Mouse (Mus musculus) liver, adult 2 months (tissue): ENCODE measurements around the gene Fut2. TPM values are rescaled to one million over a fixed set of nuclear protein-coding genes. Genes with fewer than 3 reads are reported as not detected.

ENCODE experiments used
- DNase-seq: peaks from one replicate; pipeline ENCODE4 v3.0.0-alpha.2; 2011; ENCODE audit warnings: low read depth, low spot score; ENCODE audit errors: extremely low read depth
- H3K27ac ChIP-seq: fragments of 200-500 bp; replicated peaks from 2 replicates; pipeline ENCODE4 v1.5.1; 2012; ENCODE audit warnings: low read depth, mild to moderate bottlenecking, control low read depth, inconsistent platforms, low read length; ENCODE audit not compliant: insufficient read depth
- H3K27me3 ChIP-seq: fragments of 200-500 bp; 2 replicates; pipeline ENCODE4 v1.6.1; 2012; ENCODE audit warnings: mild to moderate bottlenecking, moderate library complexity, low read length, inconsistent platforms; ENCODE audit not compliant: control insufficient read depth, insufficient read depth
- H3K36me3 ChIP-seq: fragments of 200-500 bp; 2 replicates; pipeline ENCODE4 v1.6.1; 2012; ENCODE audit warnings: low read length, inconsistent platforms; ENCODE audit not compliant: control insufficient read depth, insufficient read depth
- H3K4me1 ChIP-seq: fragments of 200-500 bp; 2 replicates; pipeline ENCODE4 v1.6.1; 2011; ENCODE audit warnings: low read length; ENCODE audit not compliant: control insufficient read depth, insufficient read depth
- H3K4me3 ChIP-seq: fragments of 200-500 bp; 2 replicates; pipeline ENCODE4 v1.5.1; 2011; ENCODE audit warnings: low read depth, mild to moderate bottlenecking, control low read depth, low read length, moderate library complexity; ENCODE audit not compliant: insufficient read depth
- H3K79me2 ChIP-seq: fragments of 200-500 bp; 2 replicates; pipeline ENCODE4 v1.6.1; 2012; ENCODE audit warnings: inconsistent platforms, mild to moderate bottlenecking, low read length, moderate library complexity; ENCODE audit not compliant: control insufficient read depth, insufficient read depth
- H3K9ac ChIP-seq: fragments of 200-500 bp; 2 replicates; pipeline ENCODE4 v1.6.1; 2012; ENCODE audit warnings: low read depth, mild to moderate bottlenecking, control low read depth, inconsistent platforms, low read length
- CTCF ChIP-seq: fragments of 200-500 bp; IDR thresholded peaks from 2 replicates; pipeline ENCODE4 v1.5.1; 2011; ENCODE audit warnings: low read depth, low read length, control low read depth
- POLR2A ChIP-seq: fragments of 200-500 bp; IDR thresholded peaks from 2 replicates; pipeline ENCODE4 v1.6.1; 2011; ENCODE audit warnings: low read length, control low read depth; ENCODE audit not compliant: insufficient read depth; ENCODE audit errors: extremely low read depth
- WGBS: fragments of 180-500 bp; shearing (Covaris S2); methylation state at CpG from one replicate; pipeline ENCODE4 v1.1.7; 2018; 5-methylcytosine and 5-hydroxymethylcytosine counted together
- polyA plus RNA-seq: library from polyadenylated mRNA; depleted of rRNA; stranded (reverse); fragments of >200 nt; gene quantifications from 2 replicates; pipeline ENCODE4 v1.2.3, GENCODE M21; 2012
- total RNA-seq: library from RNA; depleted of rRNA; stranded (reverse); fragments of >200 nt; gene quantifications from 2 replicates; pipeline ENCODE4 v1.2.3, GENCODE M21; 2014

Fut2 gene
- total and polyA plus RNA-seq, 2 experiments, result 0.05 to 0.18 TPM

DNA sequence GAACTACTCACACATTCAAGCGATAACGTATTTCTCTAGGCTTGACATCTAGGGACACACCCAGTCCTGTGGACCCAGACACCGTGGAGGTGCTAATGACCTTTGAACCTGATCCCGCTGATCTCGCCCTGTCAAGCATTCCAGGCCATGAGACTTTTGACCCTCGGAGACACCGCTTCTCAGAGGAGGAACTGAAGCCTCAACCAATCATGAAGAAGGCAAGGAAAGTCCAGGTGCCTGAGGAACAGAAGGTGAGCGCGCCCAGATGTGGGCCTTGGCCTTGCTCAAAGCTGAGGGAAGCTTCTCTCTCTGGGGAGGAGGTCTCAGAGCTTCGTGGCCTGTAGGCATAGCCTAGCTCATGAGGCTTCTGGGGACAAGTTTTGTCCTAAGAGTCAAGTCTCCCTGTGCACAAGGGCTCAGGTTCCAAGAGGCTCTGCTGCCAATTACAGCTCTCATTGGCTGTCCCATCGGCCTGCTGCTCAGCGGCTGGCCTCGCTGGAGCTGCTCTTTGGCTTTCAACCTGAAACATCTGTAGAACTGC is 42.1 kb upstream of the Fut2 start:
- peak overlapping the region; percentile 31 for H3K4me3 ChIP-seq
- no peaks in the 10 kb centered on the region; the same call in 1 of the 2 replicates for H3K79me2 ChIP-seq
- peaks cover 35% of the 10 kb centered on the region for H3K4me1 ChIP-seq
- 7% methylated on average over 13 of the region's 13 CpGs for whole genome bisulfite sequencing
- peak overlapping the region; percentile 78 for H3K27ac ChIP-seq
- peak; percentile 94 for DNase-seq
- H3K9ac ChIP-seq, result peak overlapping the region; percentile 41
- no peak for TF ChIP-seq CTCF
- TF ChIP-seq POLR2A, result peak; percentile 24; the same call in 1 of the 2 replicates
- H3K36me3 ChIP-seq, result peaks cover 11% of the 10 kb centered on the region
- no peaks in the 10 kb centered on the region for H3K27me3 ChIP-seq

DNA sequence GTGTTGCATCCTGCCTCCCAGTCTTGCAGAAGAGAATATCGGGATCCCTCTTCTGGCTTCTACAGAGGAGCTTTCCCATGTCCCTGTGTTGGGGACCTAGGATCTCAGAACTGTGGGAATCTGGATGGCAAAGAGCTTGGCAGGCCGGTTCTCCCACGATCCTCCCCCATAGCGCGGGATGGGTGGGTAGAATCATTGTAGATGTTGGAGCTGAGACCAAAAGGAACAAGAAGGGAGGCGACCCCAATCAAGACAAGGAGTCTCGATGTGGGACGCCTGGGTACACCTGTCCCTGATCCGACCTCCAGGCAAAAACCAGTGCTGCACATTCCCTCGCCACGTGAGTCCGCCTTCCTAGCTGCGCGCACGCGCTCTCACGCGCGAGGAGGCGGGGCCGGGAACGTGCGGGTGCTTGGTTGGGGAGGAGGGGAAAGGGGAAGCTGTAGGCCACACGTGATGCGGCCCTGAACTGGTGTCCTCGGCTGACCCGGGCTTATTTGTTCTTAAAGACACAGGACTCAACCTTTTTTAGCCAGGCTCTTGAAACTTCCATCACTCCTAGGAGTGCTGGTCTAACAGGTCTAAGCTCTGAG is 41.3 kb upstream of the Fut2 start:
- H3K27me3 ChIP-seq, result no peaks in the 10 kb centered on the region
- no peaks in the 10 kb centered on the region; the same call in 1 of the 2 replicates for H3K79me2 ChIP-seq
- TF ChIP-seq POLR2A (peak; percentile 64), CTCF (no peak)
- peaks cover 11% of the 10 kb centered on the region for H3K36me3 ChIP-seq
- under 1% methylated on average over 27 of the region's 27 CpGs for WGBS
- peak overlapping the region; percentile 99 for H3K27ac ChIP-seq
- peak overlapping the region; percentile 81 for H3K4me3 ChIP-seq
- DNase-seq, result peak; percentile 91
- peaks cover 27% of the 10 kb centered on the region for H3K4me1 ChIP-seq
- peak overlapping the region; percentile 73 for H3K9ac ChIP-seq

DNA sequence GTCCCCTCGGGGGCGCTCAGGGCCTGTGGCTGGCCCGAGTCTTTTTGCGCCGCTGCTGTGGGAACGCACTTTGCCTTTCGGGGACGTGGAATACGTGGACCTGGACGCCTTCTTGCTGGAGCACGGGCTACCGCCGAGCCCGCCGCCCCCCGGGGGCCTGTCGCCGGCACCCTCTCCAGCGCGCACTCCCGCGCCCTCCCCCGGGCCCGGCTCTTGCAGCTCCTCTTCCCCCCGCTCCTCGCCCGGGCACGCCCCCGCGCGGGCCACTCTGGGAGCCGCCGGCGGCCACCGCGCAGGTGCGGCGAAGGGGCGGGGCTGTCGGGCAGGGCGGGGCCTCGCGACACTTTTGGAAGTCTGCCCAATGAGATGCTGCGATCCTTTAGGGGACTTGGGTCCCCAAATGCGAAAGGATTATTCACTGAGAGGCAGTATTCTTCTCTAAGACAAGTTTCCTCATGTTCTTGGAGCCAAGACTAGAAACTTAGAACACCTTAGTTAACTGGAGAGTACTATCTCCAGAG is 40.6 kb upstream of the Fut2 start:
- 1% methylated on average over 45 of the region's 45 CpGs for WGBS
- H3K4me1 ChIP-seq, result peaks cover 22% of the 10 kb centered on the region

DNA sequence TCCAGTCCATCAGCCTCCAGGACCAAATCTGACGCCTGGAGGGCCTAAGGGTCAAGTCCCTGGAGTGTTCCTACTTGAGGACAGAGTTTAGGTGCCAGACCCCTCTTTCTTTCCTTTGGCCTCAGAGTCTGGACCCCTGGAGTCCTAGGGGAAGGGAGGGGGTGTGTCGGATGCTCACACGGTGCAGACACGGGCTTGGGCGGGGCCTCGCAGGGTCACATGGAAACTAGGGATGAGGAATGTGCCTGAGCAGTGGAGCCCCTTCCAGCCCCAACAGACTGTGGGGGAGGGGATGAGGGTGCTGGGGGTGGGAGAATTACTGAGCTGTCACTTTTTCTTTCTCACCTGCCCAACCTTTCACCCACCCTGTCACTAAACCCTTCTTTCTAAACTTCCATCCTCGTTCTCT is 39.7 kb upstream of the Fut2 start:
- Histone ChIP-seq H3K79me2 (no peaks in the 10 kb centered on the region; the same call in 1 of the 2 replicates), H3K4me1 (peaks cover 18% of the 10 kb centered on the region), H3K27me3 (no peaks in the 10 kb centered on the region), H3K36me3 (peaks cover 11% of the 10 kb centered on the region), H3K27ac (peak overlapping the region; percentile 96), H3K9ac (peak overlapping the region; percentile 98), H3K4me3 (peak overlapping the region; percentile 81)
- TF ChIP-seq POLR2A (peak; percentile 37; the same call in 1 of the 2 replicates), CTCF (no peak)
- 0% methylated on average over 7 of the region's 7 CpGs for WGBS
- DNase-seq, result peak; percentile 71

More for the DNA sequence above, 40.6 kb upstream of the Fut2 start:
- Histone ChIP-seq H3K27me3 (no peaks in the 10 kb centered on the region), H3K36me3 (peaks cover 11% of the 10 kb centered on the region), H3K79me2 (no peaks in the 10 kb centered on the region; the same call in 1 of the 2 replicates), H3K4me3 (peak overlapping the region; percentile 81), H3K27ac (peak overlapping the region; percentile 99), H3K9ac (peak overlapping the region; percentile 98)
- peak; percentile 87 for TF ChIP-seq POLR2A
- no peak for TF ChIP-seq CTCF
- peak; percentile 55 for DNase-seq

DNA sequence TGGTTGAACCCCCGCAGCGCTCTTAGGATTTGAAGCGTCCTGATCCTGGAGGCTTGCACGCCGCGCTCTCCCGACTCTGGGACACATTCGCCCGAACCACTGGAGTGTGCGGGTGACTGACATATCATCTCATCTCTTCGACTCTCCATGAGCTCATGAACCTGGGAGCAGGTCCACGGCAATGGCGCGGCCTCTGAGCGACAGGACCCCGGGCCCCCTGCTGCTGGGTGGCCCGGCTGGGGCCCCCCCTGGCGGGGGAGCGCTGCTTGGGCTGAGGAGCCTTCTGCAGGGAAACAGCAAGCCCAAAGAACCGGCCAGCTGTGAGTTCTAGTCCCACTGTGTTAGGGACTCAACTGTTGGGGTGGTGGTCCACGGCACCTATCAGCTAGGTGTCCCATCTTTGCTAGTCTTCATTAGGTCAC is 39.3 kb upstream of the Fut2 start:
- Histone ChIP-seq H3K4me1 (peaks cover 20% of the 10 kb centered on the region), H3K9ac (peak overlapping the region; percentile 98), H3K4me3 (peak overlapping the region; percentile 81), H3K79me2 (no peaks in the 10 kb centered on the region; the same call in 1 of the 2 replicates), H3K27me3 (no peaks in the 10 kb centered on the region), H3K27ac (peak overlapping the region; percentile 96), H3K36me3 (peaks cover 11% of the 10 kb centered on the region)
- no peak for TF ChIP-seq CTCF
- TF ChIP-seq POLR2A, result no peak
- under 1% methylated on average over 21 of the region's 21 CpGs for WGBS
- DNase-seq, result no peak
